Mouse (Mus musculus) adrenal gland, adult 8-10 months (tissue): ENCODE measurements at regions not wholly inside any gene's neighbourhood (a gene's known extent, or its start where the extent isn't known, plus 50 kb on each side); places are given as distances from the start of the nearest gene placed in this dataset.
A peak's percentile ranks its signal among the peaks of the same experiment; 100 is the strongest.

Source experiments
- DNase-seq: peaks from one replicate; pipeline ENCODE4 v3.0.0; 2022

DNA sequence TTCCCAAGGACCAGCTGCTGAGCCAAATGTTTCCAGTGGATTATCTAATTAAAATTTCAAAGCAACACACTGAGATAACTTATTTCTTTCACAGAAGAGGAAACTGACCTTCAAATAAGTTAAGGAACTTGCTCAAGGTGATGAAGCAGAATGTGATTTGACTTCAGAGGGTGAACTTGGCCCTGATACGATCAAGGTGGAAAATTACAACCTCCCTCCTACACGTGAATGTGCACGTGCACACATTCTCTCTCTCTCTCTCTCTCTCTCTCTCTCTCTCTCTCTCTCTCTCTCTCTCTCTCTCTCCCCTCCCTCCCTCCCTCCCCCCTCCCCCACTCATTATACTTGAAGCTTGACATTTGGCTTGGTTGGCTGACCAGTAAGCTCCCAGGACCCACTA lies 131.8 kb upstream of the Cxcr4 start:
- no peak for DNase-seq

DNA sequence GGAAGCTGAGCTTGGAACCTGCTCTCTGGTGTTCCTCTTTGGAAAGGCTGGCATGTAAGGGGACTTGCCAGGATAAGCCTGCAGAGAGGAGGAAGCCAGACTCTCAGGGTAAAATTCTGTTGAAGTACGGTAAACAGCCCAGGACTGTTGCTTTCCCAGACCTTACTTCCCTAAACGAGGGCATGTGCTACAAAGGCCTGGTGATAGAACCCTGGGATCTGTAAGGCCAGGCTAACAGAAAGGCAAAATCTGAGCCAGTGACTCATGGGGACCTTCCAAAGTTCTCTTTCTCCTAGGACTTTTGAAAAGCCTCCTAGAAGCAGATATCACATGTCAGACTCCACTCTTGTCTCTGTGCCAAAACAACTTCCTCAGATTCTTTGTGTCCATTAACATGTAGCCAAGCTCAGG lies 130.0 kb upstream of the Cxcr4 start:
- DNase-seq: no peak

DNA sequence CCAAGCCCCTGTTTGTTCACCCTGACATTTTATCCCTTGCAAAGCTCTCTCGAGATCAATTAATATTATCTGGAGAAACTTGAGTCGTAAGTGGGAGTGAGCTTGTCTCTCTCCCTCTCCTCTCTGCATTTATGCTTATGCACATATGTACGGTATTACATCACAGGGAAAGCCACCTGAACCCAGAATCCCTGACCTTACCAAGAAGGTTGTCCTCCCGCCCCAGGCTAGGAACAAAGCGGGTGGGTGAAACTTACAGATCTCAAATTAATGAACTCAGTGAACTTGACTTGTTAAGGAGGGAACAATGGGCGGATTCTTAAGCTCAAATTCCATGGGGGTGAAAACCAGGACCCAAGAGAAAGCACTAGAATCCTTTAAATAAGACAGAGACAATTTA lies 122.8 kb upstream of the Cxcr4 start:
- no peak for DNase-seq

DNA sequence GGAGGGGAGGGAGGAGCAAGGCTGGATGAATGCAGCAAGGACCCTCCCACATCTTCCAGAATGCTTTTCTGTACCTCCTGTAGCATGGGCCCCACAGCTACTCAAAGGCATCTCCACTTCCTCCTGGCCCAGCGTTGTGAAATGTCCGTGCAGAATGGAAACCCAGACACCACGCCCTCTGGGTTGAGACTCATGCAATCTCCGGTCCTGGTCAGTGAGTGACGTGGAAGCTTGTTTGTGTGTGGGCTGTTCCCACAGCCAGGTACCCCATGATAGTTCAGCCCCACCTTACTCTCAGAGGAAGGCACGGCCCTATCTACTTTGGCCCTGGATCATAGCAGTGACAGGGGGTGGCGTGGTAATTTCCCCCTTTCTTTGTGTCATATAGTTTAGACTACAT lies 120.8 kb upstream of the Cxcr4 start:
- no peak for DNase-seq

DNA sequence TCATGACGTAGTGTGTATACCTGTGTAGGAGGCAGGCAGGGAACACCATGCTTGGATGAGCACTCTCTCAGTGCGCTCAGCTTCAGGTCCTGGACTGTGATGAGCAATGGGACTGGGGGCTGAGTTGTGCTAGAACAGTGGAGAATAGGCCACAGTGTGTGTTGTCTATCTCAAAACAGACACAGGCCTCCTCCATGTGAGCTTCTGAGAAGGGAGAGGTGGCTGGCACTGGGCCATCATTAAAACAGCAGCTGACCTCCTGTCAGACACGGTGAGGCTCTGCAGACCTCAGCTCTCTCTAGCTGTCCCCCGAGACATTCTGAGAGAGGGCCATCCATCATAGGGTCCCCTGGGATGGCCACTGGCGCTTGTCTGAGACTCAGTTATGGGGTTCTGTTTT lies 119.0 kb upstream of the Cxcr4 start:
- no peak for DNase-seq

DNA sequence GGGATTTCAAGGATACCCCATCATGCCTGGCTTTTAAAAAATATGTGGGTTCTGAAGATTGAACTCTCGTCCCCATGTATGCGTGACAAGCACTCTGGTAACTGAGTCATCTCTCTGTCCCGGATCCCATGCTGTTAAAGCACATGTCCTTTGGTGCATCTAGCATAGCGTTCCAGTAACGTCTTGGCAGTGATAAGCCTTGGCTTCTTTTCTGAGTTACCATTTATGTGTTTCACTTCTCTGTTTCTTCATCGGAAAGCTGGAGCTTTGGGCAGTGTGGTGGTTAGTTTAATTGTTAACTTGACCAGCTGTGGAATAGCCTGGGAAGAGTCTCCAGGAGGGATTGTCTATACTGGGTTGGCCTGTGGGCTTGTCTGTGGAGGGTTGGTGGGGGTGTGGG lies 115.7 kb upstream of the Cxcr4 start:
- DNase-seq: no peak

DNA sequence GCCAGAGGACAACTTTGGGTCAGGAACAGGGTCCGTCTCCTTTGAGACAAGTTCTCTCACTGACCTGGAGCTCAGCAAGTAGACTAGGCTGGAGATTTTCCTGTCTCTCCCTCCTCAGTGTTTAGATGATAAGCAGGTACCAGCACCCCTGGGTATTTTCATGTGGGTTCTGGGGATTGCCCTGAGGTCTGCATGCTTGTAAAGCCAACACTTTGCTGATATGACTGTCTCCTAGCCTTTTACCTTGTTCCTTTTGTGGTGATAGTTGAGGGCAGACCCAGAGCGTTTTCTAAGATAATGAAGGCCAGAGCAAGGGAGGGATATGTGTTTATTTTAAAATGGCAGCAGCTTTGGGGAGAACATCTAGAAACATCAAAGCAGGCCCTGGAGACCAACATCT lies 114.1 kb upstream of the Cxcr4 start:
- no peak for DNase-seq

DNA sequence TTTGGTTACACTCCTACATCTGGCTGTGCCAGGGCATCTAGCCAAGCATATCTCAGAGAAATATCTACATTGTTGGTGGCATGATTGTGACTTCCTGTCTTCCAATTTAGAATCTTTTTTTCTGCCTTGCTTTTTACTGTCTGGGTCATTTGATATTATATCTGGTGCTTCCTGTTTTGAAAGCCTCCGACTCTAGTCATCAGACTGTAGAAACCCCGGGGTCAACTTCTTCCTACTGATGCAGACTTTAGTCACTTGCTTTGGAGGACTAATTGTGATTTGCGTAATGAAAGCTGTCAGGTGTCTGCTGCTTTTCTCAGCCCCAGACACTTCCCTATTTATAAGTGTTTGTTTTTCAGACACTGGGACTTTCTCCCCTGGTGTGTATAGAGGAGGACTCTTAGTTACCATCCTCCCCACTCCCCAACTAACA lies 113.0 kb upstream of the Cxcr4 start:
- no peak for DNase-seq

DNA sequence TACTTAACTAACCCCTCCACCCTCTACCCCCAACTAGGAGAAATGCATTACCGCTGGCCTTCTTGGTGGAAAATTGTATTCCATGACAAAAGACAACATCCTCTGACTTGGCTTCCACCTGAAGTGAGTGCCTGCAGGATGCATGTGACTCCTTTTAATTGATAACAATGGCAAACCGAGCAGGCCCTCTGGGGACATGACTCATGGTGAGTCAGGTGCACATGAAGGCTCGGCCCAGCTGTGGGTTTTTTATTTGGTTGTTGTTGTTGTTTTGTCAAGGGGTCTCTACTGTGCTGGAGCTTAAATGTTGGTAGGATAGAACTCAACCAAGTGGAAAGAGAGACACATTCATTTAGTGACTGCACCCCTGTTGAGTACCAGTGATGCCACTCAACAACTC lies 109.2 kb upstream of the Cxcr4 start:
- no peak for DNase-seq

DNA sequence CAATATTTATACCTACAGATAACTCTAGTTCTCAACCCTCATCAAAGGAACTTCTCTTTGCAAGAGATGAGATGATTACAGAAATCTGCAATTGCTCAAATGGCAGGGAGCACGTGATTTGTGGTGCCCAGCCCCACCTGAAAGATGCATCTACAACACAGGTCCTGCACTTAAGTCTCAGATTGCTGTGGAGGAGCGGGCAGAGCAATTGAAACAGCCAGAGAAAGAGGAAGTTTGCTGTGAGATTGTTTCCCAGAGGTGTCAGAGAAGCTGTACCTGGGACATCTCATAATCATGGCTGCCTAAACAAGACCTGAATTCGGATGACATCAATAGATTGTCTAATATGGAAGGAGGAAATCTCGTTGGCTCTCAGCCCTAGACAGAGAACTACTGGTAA lies 105.9 kb upstream of the Cxcr4 start:
- no peak for DNase-seq

DNA sequence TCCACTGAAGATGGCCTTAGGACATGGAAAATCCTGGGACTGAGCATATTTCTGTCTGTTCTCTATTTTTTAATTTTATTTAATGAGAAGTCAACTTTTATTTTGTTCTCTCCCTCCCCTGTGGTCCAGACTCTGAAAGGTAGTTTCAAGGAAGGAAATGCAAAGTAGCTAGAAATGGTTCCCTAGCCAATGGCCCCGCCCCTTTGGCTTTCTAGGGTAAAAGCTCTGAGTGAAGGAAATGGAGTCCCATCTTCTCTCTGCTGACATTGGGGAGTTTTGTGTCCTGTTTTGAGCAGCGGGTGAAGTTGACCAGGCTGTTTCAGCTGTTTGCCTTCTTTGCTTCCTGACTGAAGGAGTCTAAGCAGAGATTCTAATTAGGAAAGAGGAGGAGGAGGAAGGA lies 103.8 kb upstream of the Cxcr4 start:
- no peak for DNase-seq

DNA sequence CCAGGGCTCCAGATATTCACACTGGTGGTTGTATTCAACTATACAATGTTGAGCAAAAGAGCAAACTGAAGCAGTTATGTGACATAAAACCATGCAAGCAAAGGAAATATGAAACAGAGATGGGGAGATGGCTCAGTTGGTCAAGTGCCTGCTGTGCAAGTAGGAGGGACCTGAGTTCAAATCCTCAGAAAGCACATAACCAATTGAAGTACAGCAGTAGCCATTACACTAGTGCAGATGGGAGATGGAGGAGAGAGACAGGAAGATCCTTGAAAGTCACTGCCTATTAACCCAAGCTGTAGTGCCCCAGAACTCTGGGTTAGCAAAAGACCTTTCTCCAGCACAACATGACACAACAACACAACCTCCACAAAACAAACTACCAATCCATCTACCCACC lies 100.7 kb upstream of the Cxcr4 start:
- DNase-seq: no peak

DNA sequence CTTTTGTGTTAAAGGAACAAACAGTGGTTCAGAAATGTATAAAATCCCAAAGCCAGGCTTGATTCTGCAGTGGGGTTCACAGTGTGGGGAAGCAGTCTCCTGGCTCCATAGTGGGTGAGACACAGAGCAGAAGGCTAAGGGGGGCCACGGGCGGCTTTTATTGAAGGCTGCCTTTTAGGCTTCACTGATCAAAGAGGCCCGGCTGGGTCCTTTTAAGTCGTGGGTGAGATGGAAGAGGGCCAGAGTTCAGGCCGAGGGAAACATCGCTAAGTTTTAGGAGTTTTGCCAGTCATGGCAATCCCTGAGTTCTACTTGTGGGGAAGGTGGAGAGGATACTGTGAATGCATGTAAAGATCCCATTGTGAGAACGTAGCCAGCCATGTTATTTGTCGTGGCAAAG lies 100.2 kb upstream of the Cxcr4 start:
- no peak for DNase-seq

DNA sequence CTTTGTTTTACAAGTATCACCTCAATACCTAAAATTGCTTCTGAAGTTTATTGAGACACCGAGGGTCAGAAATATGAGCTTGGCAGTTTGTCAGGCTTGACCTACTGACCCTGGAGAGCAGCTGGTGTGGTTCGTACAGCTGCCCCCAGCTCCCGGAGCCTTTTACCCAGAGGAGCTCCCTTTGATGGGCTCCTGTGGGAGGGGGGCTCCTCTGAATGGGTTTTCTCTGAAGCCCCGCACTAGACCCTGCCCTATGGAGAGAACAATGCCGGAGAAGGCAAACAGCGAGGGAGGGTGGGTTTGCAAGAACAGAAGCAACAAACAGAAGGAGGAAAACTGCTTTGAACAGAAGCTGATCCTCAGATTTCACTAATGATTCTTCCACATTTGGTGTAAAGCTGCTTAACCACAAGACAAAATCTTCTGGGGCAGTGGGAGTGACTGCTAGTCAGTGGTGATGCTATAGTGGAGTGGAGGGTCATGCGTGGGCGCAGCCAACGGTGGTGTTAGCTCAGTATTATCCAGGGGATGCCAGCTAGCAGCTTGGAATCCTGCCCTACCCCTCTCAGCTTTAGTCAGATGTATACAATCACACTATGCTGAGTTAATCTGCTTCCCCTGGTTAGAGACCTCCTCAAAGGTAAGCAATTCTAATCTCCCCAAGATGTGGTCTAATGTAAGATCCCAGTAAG lies 95.3 kb upstream of the Cxcr4 start:
- DNase-seq: no peak

DNA sequence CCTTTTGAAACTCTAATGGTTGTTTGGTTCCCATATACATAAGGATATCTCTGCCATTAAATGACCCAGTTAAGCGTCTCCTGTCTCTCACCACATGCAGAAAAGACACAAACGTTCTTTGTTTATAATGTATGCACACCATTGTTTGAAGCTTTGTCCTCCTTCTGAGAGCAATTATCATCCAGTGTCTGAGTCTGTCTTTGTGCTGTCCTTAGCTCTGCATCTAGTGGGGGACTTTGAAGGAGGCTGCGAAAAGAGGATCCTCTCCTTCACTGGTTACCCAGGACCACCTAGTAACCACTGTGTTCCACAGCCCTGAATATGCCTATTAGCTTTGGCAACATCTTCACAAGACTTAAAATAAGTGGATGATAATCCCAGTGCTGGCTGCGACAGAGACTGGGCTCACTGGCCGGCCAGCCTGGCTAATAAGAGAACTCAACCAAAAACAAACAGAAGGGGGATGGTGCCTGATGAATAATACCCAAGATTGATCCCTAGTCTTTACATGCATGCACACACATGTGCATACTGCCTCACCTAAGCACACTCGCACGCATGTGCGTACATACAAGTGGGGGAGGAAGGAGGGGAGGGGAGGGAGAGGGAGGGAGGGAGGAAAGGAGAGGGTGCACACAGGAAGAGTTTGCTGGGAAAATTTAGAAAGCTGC lies 93.5 kb upstream of the Cxcr4 start:
- no peak for DNase-seq

DNA sequence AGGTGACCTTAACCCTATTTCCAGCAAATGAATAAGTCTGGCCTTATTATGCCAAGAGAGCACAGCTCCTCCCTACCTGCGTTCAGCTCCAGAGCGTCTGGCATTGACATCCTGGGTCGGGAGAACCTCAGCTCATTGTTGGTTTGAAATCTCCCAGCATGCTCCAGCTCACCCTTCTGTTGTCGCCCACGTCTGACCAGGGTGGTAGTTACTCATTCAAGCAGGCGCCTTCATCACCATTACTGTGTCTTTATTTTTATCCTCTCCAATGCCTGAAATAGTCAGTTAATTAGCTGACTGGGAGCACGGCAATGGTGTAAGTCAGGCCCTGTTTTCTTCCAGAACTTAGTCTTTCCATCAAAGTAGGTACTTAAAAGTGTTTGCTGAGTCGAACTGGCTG lies 90.8 kb upstream of the Cxcr4 start:
- DNase-seq: no peak

DNA sequence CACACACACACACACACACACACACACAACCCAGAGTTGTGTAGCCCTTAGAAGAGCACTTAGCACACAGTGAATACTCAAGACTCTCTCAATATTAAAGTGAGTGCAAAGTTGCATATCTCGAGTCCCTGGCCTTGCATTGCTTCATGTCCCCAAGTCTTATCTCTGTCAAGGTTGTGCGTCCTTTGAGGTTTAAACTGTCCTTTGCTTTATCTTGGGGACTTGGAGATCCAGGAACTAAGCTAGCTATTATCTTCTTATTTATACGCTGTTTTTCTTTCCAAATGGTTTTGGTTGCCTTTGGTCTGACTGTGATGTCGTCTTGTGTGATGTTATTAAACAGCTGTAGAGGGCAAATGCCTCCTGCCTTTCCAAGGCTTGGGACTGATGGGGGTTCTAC lies 89.2 kb upstream of the Cxcr4 start:
- DNase-seq: no peak

DNA sequence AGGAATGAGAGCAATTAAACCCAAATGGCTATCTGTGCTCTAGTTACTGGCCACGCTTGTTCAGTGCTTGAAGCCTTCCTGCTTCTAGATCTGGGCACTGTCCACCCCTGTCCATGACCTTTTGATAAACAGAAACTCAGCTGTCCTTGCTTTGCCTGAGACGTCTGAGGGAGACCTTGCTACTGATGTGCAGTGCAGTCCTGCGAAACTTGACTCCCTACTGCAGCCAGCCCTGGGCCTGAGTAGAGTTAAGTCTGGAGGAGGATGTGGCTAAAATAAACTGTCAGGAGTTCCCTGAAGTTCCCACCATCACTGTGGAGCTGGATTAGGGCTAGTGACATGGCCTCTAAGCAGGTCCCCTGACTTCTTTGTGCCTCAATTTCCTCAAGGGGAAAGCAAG lies 88.4 kb upstream of the Cxcr4 start:
- DNase-seq: peak; percentile 66

DNA sequence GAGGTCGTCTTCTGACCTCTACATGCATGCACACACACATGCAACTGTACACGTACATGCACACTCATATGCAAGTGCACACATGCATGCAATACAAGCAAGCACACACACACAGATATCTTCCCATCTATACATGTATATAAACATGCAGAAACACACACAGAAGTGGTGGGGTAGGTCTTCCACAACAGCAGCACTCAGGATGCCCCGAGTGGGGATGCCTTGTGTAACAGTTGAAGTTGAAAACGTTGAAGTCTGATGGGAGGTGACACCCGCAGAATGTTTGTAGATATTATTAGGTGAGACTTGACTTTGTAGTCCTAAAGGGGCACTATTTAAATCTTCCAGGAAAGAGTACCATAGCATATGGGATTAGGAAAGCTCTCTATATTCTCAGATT lies 87.9 kb upstream of the Cxcr4 start:
- no peak for DNase-seq

DNA sequence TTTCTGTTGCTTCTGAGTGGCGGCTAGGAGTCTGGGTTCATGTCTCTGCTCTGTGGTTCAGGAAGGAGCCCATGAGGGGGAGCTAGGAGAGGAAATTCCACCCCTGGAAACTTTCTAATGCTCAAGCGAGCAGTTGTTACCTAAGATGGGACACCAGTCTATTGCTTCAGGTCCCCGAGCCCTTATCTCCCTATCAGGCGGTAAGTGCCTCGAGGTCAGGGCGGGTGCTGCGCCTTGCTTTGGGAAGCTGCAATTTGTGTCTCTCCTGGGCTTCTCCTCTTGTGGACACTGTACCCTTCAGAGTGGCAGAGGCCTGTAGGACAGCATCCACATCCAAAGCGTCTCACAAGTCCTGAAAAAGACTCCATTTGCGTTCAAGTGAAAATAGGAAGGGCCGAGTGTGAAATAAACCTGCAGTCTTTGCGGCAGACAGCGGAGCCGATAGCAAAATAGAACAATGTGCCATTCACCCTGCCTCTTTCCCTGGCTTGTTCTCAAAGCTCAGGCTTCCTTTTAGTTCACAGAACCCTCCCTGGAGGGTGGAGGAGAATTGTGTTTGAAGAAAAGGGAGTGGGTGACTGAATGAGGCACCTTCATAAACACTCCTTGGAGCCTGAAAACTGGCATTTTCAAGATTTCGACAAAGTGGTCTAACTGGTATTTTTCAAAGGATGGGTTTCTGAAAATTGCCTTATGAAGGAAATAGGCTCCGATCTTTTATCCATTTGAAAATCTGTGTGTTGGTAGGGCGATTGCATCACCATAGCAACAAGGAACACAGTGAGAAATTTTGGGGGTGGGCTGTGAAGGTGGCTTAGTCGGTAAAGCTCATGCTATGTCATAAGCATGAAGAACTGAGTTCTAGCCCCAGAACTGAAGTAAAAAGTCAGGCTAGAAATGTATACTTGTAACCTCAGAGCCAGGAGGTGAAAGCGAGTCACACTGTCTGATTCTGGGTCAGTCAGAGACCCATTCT lies 87.2 kb upstream of the Cxcr4 start:
- no peak for DNase-seq

DNA sequence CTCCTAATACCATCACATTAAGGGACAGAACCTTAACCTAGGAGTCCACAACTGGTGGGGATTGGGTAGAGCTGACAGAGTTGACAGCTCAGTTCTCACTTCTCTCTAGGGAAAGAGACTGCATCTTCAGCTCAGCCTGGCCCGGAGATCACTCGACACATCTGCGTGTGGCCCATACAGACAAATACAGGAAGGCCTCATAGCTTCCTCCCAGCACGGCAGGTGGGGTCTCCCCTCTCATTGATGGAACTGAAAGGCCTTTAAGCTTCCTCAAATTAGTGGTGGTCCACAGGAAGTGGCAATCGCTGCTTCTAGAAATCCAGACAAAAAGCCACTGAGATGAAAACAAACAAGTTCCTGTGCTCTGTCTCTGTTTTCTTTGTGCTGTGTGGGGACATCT lies 83.4 kb upstream of the Cxcr4 start:
- no peak for DNase-seq

DNA sequence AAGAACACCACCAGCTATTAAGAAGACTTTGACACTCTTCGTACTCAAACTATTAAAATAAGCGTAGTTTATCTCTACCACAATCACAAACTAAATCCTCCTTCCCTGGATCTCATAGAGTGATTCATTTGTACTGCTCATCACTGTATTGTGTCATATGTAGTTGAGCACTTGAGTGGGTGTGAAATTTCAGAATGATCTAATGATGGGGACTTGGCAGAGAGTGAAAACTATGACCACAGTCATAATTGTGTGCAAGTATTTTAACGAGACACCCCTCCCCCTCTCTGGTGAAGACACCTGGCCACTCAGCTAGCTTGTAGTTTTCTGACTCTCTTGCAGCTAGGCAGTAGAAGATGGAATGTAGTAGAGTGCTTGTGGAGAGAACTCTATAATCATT lies 80.2 kb upstream of the Cxcr4 start:
- DNase-seq: no peak

DNA sequence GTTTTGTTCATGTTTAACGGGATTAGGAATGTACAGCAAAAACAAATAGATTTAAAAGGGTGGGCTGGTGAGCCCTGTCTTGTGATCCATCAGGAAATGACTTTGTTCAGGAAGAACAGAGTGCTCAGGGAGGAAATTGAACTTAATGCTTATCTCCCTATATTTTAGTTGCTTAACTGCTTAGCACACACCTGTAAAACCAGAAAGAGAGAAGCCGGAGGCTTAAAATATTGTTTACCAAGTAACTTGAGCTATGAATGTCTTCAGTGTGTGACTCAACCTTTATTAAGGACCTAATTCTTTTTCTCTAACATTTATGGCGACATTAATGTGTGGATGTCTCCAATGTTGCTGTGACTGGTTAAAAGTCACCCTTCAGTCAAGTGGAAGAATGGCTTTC lies 79.4 kb upstream of the Cxcr4 start:
- DNase-seq: no peak

DNA sequence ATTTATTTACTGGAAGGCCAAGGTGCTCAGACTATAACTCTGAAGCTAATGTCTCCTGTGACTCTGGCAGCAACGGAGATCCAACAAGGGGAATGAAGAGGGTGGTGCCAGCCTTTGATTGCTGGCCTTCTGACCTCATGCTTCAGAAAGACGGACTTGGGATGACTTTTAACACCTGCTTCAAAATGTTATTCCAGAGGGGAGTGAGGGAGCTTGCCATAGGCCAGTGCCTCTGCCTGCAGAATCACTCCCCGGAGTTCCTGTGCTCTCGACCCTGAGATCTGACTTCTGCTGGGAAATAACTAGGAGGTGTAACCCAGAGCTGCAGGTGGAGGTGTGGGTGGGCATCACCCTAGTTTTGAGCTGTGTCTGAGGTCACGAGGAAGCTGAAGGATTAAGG lies 78.9 kb upstream of the Cxcr4 start:
- DNase-seq: no peak
